In genomic region chr7:35334527-35335452, GRCm38 (mm10) we compare ENCODE assay signal across 8 mouse cellular contexts. TPM values are rescaled to one million over a fixed set of nuclear protein-coding genes. Genes with fewer than 3 reads are reported as not detected.
A peak's percentile ranks its signal among the peaks of the same experiment; 100 is the strongest.
DNase-seq lines count a peak whose midpoint lies in the region; ATAC-seq lines count a peak whose summit lies in the region.

No protein-coding gene starts in this region.

- intact Hi-C loops in heart, postnatal 10 days (cut with DNase I), result loop anchor here (2.0 to 5.0 kb wide), 2 partner anchors 43 to 60 kb away; no protein-coding TSS in a partner anchor

- H3K4me1 ChIP-seq in embryonic facial prominence, embryonic 14.5 days (ENCODE audit: control insufficient read depth, insufficient read depth, low read length), result peaks cover 8% of the 10 kb centered on the region

- DNase-seq in frontal cortex, postnatal 10 days (ENCODE audit: low spot score in 2 of 2), result peak; percentile 11 to 22
- peak; percentile 42 for DNase-seq in adrenal gland, adult 8-10 months
- peak; percentile 60 for DNase-seq in embryonic facial prominence, embryonic 14.5 days (ENCODE audit: low spot score)
- peak; percentile 32 to 44 for DNase-seq in heart, postnatal 10 days
- peak; percentile 58 to 69 for DNase-seq in kidney, postnatal 36 days
- DNase-seq in spleen, postnatal 36 days (ENCODE audit: low spot score in 2 of 2), result peak; percentile 17 to 18

- H3K9me3 ChIP-seq in embryonic facial prominence, embryonic 14.5 days (ENCODE audit: control insufficient read depth, low read length), result no peaks in the 10 kb centered on the region

- no peaks in the 10 kb centered on the region for H3K36me3 ChIP-seq in embryonic facial prominence, embryonic 14.5 days (ENCODE audit: control insufficient read depth, insufficient read depth, low read length)

- H3K4me2 ChIP-seq in embryonic facial prominence, embryonic 14.5 days (ENCODE audit: low read depth, low read length), result peak overlapping the region; percentile 89

- peak overlapping the region; percentile 64 for H3K9ac ChIP-seq in embryonic facial prominence, embryonic 14.5 days (ENCODE audit: low read depth, low read length)

- peaks cover 29% of the 10 kb centered on the region for H3K27me3 ChIP-seq in embryonic facial prominence, embryonic 14.5 days (replicated peaks; ENCODE audit: control insufficient read depth, insufficient read depth, low read length)

- under 1% methylated on average over 39 of the region's 51 CpGs for WGBS in embryonic facial prominence, embryonic 14.5 days

- ATAC-seq in frontal cortex, adult (ENCODE audit: low TSS enrichment), result no peak
- ATAC-seq in embryonic facial prominence, embryonic 14.5 days (ENCODE audit: low read depth), result peak; percentile 5; the same call in 1 of the 2 replicates
- peak; percentile 20 for ATAC-seq in megakaryocyte progenitor cell, adult 5-6 weeks (replicated peaks; ENCODE audit: poor library complexity)

- peak overlapping the region; percentile 58 for H3K4me3 ChIP-seq in embryonic facial prominence, embryonic 14.5 days (ENCODE audit: low read depth, low read length)

- H3K27ac ChIP-seq in embryonic facial prominence, embryonic 14.5 days (replicated peaks; ENCODE audit: low read depth, low read length), result peak overlapping the region; percentile 33; the same call in 1 of the 2 replicates

RNA-seq across cellular contexts. Expression of gene Rhpn2, which starts 0.8 kb away (rescaled TPM):
- total RNA-seq in adrenal gland, adult 8-10 months (2022), result 1 to 10 TPM; 1.9 to 3.3 (median 2.9) TPM
- 3.8 and 4.0 TPM in 2 replicates for polyA plus RNA-seq in embryonic facial prominence, embryonic 14.5 days (2014; fragmentation: Nextera tagmentation; extraction: Ambion mirVana)
- total RNA-seq in heart, postnatal 10 days (2021), result 1 to 10 TPM; 3.5 to 5.6 TPM
- not detected in 2 replicates for total RNA-seq in megakaryocyte progenitor cell, adult 5-6 weeks (2015)
- total RNA-seq in megakaryocyte progenitor cell, adult 5-6 weeks (2017), result 0.10 TPM in 1 of 2 replicates, not detected in the other

RNA-seq across cellular contexts. Expression of gene Gpatch1, which starts 16.6 kb away (rescaled TPM):
- 10 to 100 TPM; 17.8 to 22.9 (median 18.9) TPM for total RNA-seq in adrenal gland, adult 8-10 months (2022)
- 13.7 and 17.6 TPM in 2 replicates for polyA plus RNA-seq in embryonic facial prominence, embryonic 14.5 days (2014; fragmentation: Nextera tagmentation; extraction: Ambion mirVana)
- total RNA-seq in heart, postnatal 10 days (2021), result 10 to 100 TPM in 1 of 2 experiments, 1 to 10 TPM in 1; 9.2 to 12.1 TPM
- total RNA-seq in megakaryocyte progenitor cell, adult 5-6 weeks (2015), result 12.2 and 13.0 TPM in 2 replicates
- 14.0 and 17.2 TPM in 2 replicates for total RNA-seq in megakaryocyte progenitor cell, adult 5-6 weeks (2017)
